In genomic region chr10:24706431-24707140, GRCm38 (mm10) we compare ENCODE assay signal across 15 mouse cellular contexts.
"Had no signal": no experiment of that assay in that cellular context is flagged by ENCODE, and none has a peak within 500 bp of the region (broad histone marks: within the 10 kb centered on the region; RNA-seq: fewer than 3 reads in every experiment).

No protein-coding gene starts in this region.

- H3K4me2 ChIP-seq: limb, embryonic 12.5 days; liver, embryonic 11.5 days; liver, embryonic 15.5 days; midbrain, embryonic 12.5 days; neural tube, embryonic 15.5 days had no signal

- H3K27ac ChIP-seq: layer of hippocampus, adult 2 months; limb, embryonic 12.5 days; liver, embryonic 15.5 days; macrophage; midbrain, embryonic 12.5 days; neural tube, embryonic 15.5 days; stomach, postnatal 0 days had no signal

- ATAC-seq: intestine, embryonic 16.5 days had no signal

- H3K9ac ChIP-seq: limb, embryonic 12.5 days; liver, embryonic 15.5 days; midbrain, embryonic 12.5 days; neural tube, embryonic 15.5 days had no signal

- H3K9me3 ChIP-seq: limb, embryonic 12.5 days; liver, embryonic 15.5 days; megakaryocyte, embryonic 14.5 days; midbrain, embryonic 12.5 days; neural tube, embryonic 15.5 days had no signal

- H3K4me3 ChIP-seq: layer of hippocampus, adult 2 months; limb, embryonic 12.5 days; liver, embryonic 15.5 days; megakaryocyte, embryonic 14.5 days; midbrain, embryonic 12.5 days; neural tube, embryonic 15.5 days had no signal

- DNase-seq: lung, adult 2 months; lung, postnatal 14 days; right cerebral cortex, adult 18-20 months; right cerebral cortex, postnatal 25 days; thymus, postnatal 14 days had no signal

- H3K36me3 ChIP-seq: limb, embryonic 12.5 days; liver, embryonic 15.5 days; midbrain, embryonic 12.5 days; neural tube, embryonic 15.5 days had no signal
